Mouse (Mus musculus) limb, embryonic 15.5 days (tissue): Measurements from ENCODE around the gene Olfr1224-ps1. TPM values are rescaled to one million over a fixed set of nuclear protein-coding genes. Genes with fewer than 3 reads are reported as not detected.

ENCODE experiments used
- polyA plus RNA-seq: library from polyadenylated mRNA; unstranded; fragments of >200 nt; fragmentation: Nextera tagmentation; extraction: Ambion mirVana; gene quantifications from 2 replicates; pipeline ENCODE4 v1.2.1, GENCODE M21; 2015

Gene Olfr1224-ps1
- polyA plus RNA-seq, 1 experiment from 2014 or later = not detected

Other genes starting within 250 kb of the Olfr1224-ps1 start
- not detected in 2 replicates for gene Olfr1209, start 248.9 kb downstream of the Olfr1224-ps1 start, polyA plus RNA-seq
- gene Olfr1211, start 226.0 kb downstream of the Olfr1224-ps1 start, polyA plus RNA-seq = not detected in 2 replicates
- gene Olfr1212, start 210.1 kb downstream of the Olfr1224-ps1 start, polyA plus RNA-seq = not detected in 2 replicates
- gene Gm13762, start 183.8 kb downstream of the Olfr1224-ps1 start, polyA plus RNA-seq = not detected in 2 replicates
- not detected in 2 replicates for gene Olfr1214, start 171.4 kb downstream of the Olfr1224-ps1 start, polyA plus RNA-seq
- gene Olfr1215, start 157.1 kb downstream of the Olfr1224-ps1 start, polyA plus RNA-seq = not detected in 2 replicates
- gene Olfr1216, start 145.8 kb downstream of the Olfr1224-ps1 start, polyA plus RNA-seq = not detected in 2 replicates
- gene Olfr1217, start 132.0 kb downstream of the Olfr1224-ps1 start, polyA plus RNA-seq = not detected in 2 replicates
- gene Olfr1218, start 102.9 kb downstream of the Olfr1224-ps1 start, polyA plus RNA-seq = not detected in 2 replicates
- not detected in 2 replicates for gene Olfr1219, start 80.6 kb downstream of the Olfr1224-ps1 start, polyA plus RNA-seq
- gene Olfr1220, start 57.3 kb downstream of the Olfr1224-ps1 start, polyA plus RNA-seq = not detected in 2 replicates
- not detected in 2 replicates for gene Olfr1221, start 46.8 kb downstream of the Olfr1224-ps1 start, polyA plus RNA-seq
- gene Olfr1222, start 31.0 kb downstream of the Olfr1224-ps1 start, polyA plus RNA-seq = not detected in 2 replicates
- gene Olfr1223, start 12.5 kb downstream of the Olfr1224-ps1 start, polyA plus RNA-seq = not detected in 2 replicates
- not detected in 2 replicates for gene Olfr1225, start 10.6 kb upstream of the Olfr1224-ps1 start, polyA plus RNA-seq
- not detected in 2 replicates for gene Olfr1226, start 36.0 kb upstream of the Olfr1224-ps1 start, polyA plus RNA-seq
- gene Olfr1228, start 90.0 kb upstream of the Olfr1224-ps1 start, polyA plus RNA-seq = not detected in 2 replicates
- gene Olfr1229, start 123.9 kb upstream of the Olfr1224-ps1 start, polyA plus RNA-seq = not detected in 2 replicates
- not detected in 2 replicates for gene Olfr1230, start 133.2 kb upstream of the Olfr1224-ps1 start, polyA plus RNA-seq
- gene Olfr1231, start 143.0 kb upstream of the Olfr1224-ps1 start, polyA plus RNA-seq = not detected in 2 replicates
- not detected in 2 replicates for gene Olfr1232, start 165.6 kb upstream of the Olfr1224-ps1 start, polyA plus RNA-seq
- gene Olfr1233, start 178.3 kb upstream of the Olfr1224-ps1 start, polyA plus RNA-seq = not detected in 2 replicates
- not detected in 2 replicates for gene Olfr1234, start 200.8 kb upstream of the Olfr1224-ps1 start, polyA plus RNA-seq
- gene Olfr1238, start 245.6 kb upstream of the Olfr1224-ps1 start, polyA plus RNA-seq = not detected in 2 replicates